Mouse (Mus musculus): ENCODE results near the gene Cldn9. TPM values are rescaled to one million over a fixed set of nuclear protein-coding genes. Genes with fewer than 3 reads are reported as not detected.

The Cldn9 gene
- 8.7 and 15.5 TPM in 2 replicates for polyA plus RNA-seq (2014; fragmentation: Nextera tagmentation; extraction: Ambion mirVana)

DNA sequence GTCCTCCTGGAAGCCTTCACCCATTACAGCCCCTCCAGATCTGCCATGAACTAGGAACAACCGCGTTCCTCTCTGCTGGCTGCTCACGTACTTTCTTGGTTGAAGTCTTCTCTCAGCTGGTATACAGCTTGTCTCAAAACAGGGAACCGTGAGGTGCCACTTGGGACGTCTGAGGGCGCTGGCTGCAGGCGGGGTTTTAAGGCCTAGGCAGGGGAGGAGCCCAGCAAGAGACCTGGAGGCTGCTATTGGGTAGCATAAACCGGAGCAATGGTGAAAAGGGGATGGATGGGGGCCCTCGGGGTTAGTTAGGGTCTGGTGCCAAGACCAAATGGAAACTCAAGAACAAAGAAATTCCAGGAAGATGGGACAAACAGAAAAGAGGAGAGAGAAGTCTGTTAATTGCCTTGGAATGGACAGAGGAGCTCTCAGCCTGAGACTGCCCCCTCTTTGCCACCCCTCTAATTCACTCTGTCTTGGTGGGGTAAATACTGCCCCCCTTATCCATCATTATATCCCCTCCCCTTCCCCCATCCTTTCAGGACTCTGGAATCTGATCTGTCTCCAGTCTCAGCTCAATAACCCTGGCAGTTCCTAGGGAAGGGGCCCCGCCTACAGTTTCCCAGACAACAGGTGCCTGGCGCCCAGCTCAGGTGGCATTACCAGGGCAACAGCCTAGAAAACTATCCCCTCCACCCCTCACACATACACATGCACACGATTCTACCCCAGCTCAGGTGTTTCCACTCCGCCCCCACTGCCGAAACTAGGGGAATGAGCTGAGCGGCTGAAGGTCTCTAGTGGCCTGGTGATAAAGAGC lies at the start of gene Cldn9:
Cldn9 (minus strand) TSS at position 171 of the 817 bp plus-strand sequence.
- no peak within 1 kb of the TSS; the same call in 1 of the 2 replicates for H3K9ac ChIP-seq (replicated peaks; ENCODE audit: low read length)
- no peak within 1 kb of the TSS; the same call in 1 of the 2 replicates for H3K27ac ChIP-seq (replicated peaks; ENCODE audit: low read depth, low read length)
- ATAC-seq (replicated peaks; ENCODE audit: insufficient number of reproducible peaks, low FRiP score, low TSS enrichment, low read depth) (peak; percentile 79), DNase-seq (ENCODE audit: low spot score) (peak; percentile 41)
- peaks cover 46% of the 10 kb centered on the region for H3K27me3 ChIP-seq (ENCODE audit: control insufficient read depth, insufficient read depth, low read length)
- no peaks in the 10 kb centered on the region; the same call in 1 of the 2 replicates for H3K4me1 ChIP-seq (ENCODE audit: control insufficient read depth, insufficient read depth, low read length)
- peak within 1 kb of the TSS; percentile 18 for H3K4me3 ChIP-seq (ENCODE audit: low read depth, low read length)
- 12% methylated on average over 15 of the region's 15 CpGs for WGBS
- no peak within 1 kb of the TSS; the same call in 1 of the 2 replicates for H3K4me2 ChIP-seq (ENCODE audit: low read depth, low read length)
- H3K9me3 ChIP-seq (replicated peaks; ENCODE audit: control insufficient read depth, low read length) = no peaks in the 10 kb centered on the region
- no peaks in the 10 kb centered on the region for H3K36me3 ChIP-seq (replicated peaks; ENCODE audit: control insufficient read depth, insufficient read depth, low read depth, low read length)

DNA sequence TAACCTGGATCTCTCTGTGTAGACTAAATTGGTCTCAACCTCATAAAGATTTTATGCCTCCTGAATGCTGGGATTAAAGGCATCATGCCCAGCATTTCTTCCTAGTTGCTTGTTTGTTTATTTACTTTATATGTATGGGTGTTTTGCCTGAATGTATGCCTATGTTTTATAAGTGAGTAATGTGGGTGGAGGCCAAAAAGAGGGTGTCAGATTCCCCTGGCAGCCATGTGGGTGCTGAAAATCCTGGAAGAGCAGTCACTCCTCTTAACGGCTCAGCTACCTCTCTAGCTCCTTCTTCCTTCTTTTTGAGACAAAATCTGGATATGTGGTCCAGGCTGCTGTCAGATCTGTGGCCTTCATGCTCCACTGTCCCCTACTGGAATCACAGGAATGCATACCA lies 46.6 kb upstream of the Cldn9 start:
- H3K27me3 ChIP-seq (ENCODE audit: control insufficient read depth, insufficient read depth, low read length) = no peaks in the 10 kb centered on the region; the same call in 1 of the 2 replicates
- no peak overlapping the region for H3K27ac ChIP-seq (replicated peaks; ENCODE audit: low read depth, low read length)
- WGBS = 55% methylated on average over 1 of the region's 1 CpGs
- ATAC-seq (replicated peaks; ENCODE audit: insufficient number of reproducible peaks, low FRiP score, low TSS enrichment, low read depth) (no peak), DNase-seq (ENCODE audit: low spot score) (no peak)
- no peak overlapping the region for H3K4me3 ChIP-seq (ENCODE audit: low read depth, low read length)
- H3K9ac ChIP-seq (replicated peaks; ENCODE audit: low read length) = no peak overlapping the region
- H3K36me3 ChIP-seq (replicated peaks; ENCODE audit: control insufficient read depth, insufficient read depth, low read depth, low read length) = no peaks in the 10 kb centered on the region
- H3K4me2 ChIP-seq (ENCODE audit: low read depth, low read length) = no peak overlapping the region
- no peaks in the 10 kb centered on the region for H3K9me3 ChIP-seq (replicated peaks; ENCODE audit: control insufficient read depth, low read length)
- no peaks in the 10 kb centered on the region for H3K4me1 ChIP-seq (ENCODE audit: control insufficient read depth, insufficient read depth, low read length)

DNA sequence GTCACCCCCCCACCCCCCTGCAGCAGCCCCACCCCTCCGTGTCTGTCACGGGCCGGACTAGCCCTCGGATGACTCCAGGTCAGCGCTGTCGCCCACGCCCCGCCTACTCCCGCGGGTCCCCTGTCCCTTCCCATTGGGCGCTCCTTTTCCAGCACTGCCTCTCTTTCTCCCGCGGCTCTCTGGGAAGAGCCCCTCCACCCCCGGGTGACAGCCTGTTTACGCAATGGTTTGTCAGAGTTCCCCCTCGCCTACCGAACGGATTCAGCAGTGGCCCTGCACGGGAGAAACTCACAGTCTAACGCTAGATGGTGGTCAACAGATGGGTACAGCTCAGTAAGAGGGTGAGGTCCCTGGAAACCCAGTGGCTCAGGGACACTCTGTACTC lies 42.9 kb upstream of the Cldn9 start:
- peak; percentile 82 for ATAC-seq (replicated peaks; ENCODE audit: insufficient number of reproducible peaks, low FRiP score, low TSS enrichment, low read depth)
- H3K9ac ChIP-seq (replicated peaks; ENCODE audit: low read length) = peak overlapping the region; percentile 79
- H3K9me3 ChIP-seq (replicated peaks; ENCODE audit: control insufficient read depth, low read length) = no peaks in the 10 kb centered on the region
- H3K27me3 ChIP-seq (ENCODE audit: control insufficient read depth, insufficient read depth, low read length) = no peaks in the 10 kb centered on the region
- peak overlapping the region; percentile 88 for H3K4me3 ChIP-seq (ENCODE audit: low read depth, low read length)
- peak; percentile 80 for DNase-seq (ENCODE audit: low spot score)
- under 1% methylated on average over 20 of the region's 20 CpGs for WGBS
- peak overlapping the region; percentile 70 for H3K27ac ChIP-seq (replicated peaks; ENCODE audit: low read depth, low read length)
- H3K36me3 ChIP-seq (replicated peaks; ENCODE audit: control insufficient read depth, insufficient read depth, low read depth, low read length) = no peaks in the 10 kb centered on the region
- peak overlapping the region; percentile 83 for H3K4me2 ChIP-seq (ENCODE audit: low read depth, low read length)
- H3K4me1 ChIP-seq (ENCODE audit: control insufficient read depth, insufficient read depth, low read length) = no peaks in the 10 kb centered on the region

DNA sequence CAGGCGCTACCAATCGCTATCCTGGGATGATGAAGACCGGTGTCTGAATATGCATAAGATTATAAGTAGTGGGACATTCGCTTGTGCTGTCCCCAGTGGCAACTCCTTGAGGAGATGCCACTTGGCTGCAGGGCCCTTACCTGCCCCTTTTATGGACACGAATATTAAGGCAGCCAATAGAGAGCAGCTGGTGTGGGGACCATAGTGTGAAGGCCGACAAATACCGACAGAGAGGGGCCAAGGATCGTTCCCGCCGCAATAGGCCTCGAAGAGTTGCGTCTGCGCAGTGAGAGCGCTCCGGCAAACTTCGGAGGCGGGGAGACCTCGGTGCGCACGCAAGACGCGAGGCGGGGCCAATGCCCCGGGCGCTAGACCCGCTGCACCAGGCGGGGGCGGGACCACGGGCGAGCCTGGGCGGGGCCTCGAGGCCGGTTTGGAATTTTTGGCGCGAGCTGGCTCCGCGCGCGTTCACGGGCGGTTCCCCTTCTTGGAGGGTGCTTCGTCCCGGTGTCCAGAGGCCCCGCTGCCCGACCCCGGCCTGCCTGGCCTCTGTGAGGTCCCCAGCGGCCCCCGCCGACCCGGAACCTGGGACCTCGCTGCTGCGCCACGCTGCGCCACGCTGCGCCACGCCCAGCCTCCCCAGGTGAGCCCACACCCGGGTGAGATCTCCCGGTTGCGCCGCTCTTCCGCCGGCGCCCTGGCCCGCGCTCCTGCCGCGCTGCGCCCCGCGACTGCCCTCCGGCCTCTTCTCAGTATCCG lies 42.4 kb upstream of the Cldn9 start, which contains the start of gene Pkmyt1:
Pkmyt1 (plus strand) TSS at position 338 of the 759 bp plus-strand sequence.
- ATAC-seq (replicated peaks; ENCODE audit: insufficient number of reproducible peaks, low FRiP score, low TSS enrichment, low read depth) = peak; percentile 89
- Histone ChIP-seq H3K4me2 (ENCODE audit: low read depth, low read length) (peak within 1 kb of the TSS; percentile 83), H3K9ac (replicated peaks; ENCODE audit: low read length) (peak within 1 kb of the TSS; percentile 79), H3K27me3 (ENCODE audit: control insufficient read depth, insufficient read depth, low read length) (no peaks in the 10 kb centered on the region), H3K27ac (replicated peaks; ENCODE audit: low read depth, low read length) (peak within 1 kb of the TSS; percentile 70), H3K4me3 (ENCODE audit: low read depth, low read length) (peak within 1 kb of the TSS; percentile 88), H3K4me1 (ENCODE audit: control insufficient read depth, insufficient read depth, low read length) (no peaks in the 10 kb centered on the region), H3K9me3 (replicated peaks; ENCODE audit: control insufficient read depth, low read length) (no peaks in the 10 kb centered on the region), H3K36me3 (replicated peaks; ENCODE audit: control insufficient read depth, insufficient read depth, low read depth, low read length) (no peaks in the 10 kb centered on the region)
- WGBS = 2% methylated on average over 56 of the region's 73 CpGs
- peak; percentile 98 for DNase-seq (ENCODE audit: low spot score)

DNA sequence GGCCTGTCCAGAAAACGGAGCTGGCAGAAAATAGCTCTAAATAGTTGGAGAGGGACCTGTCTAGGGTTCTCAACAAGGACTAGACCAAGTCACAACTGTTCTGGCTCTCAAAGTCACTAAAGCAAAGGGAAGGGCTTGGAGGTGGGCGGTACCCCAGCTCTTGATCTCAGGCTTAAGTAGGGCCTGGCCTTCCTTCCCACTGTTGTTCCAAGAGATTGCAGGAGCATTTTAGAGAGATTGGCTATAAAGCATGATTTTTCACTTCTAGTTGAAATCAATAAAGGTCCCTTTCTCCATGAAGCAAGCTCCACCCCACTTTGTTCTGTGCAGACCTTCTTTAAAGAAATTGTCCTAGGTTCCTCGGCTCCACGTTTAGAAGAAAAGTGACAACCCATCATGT lies 41.7 kb upstream of the Cldn9 start:
- H3K27me3 ChIP-seq (ENCODE audit: control insufficient read depth, insufficient read depth, low read length) = no peaks in the 10 kb centered on the region
- peak overlapping the region; percentile 88; the same call in 1 of the 2 replicates for H3K4me3 ChIP-seq (ENCODE audit: low read depth, low read length)
- peak overlapping the region; percentile 83 for H3K4me2 ChIP-seq (ENCODE audit: low read depth, low read length)
- H3K9ac ChIP-seq (replicated peaks; ENCODE audit: low read length) = peak overlapping the region; percentile 46
- no peak for DNase-seq (ENCODE audit: low spot score)
- WGBS = 61% methylated on average over 4 of the region's 4 CpGs
- H3K4me1 ChIP-seq (ENCODE audit: control insufficient read depth, insufficient read depth, low read length) = no peaks in the 10 kb centered on the region
- H3K9me3 ChIP-seq (replicated peaks; ENCODE audit: control insufficient read depth, low read length) = no peaks in the 10 kb centered on the region
- ATAC-seq (replicated peaks; ENCODE audit: insufficient number of reproducible peaks, low FRiP score, low TSS enrichment, low read depth) = no peak
- no peaks in the 10 kb centered on the region for H3K36me3 ChIP-seq (replicated peaks; ENCODE audit: control insufficient read depth, insufficient read depth, low read depth, low read length)
- no peak overlapping the region for H3K27ac ChIP-seq (replicated peaks; ENCODE audit: low read depth, low read length)

DNA sequence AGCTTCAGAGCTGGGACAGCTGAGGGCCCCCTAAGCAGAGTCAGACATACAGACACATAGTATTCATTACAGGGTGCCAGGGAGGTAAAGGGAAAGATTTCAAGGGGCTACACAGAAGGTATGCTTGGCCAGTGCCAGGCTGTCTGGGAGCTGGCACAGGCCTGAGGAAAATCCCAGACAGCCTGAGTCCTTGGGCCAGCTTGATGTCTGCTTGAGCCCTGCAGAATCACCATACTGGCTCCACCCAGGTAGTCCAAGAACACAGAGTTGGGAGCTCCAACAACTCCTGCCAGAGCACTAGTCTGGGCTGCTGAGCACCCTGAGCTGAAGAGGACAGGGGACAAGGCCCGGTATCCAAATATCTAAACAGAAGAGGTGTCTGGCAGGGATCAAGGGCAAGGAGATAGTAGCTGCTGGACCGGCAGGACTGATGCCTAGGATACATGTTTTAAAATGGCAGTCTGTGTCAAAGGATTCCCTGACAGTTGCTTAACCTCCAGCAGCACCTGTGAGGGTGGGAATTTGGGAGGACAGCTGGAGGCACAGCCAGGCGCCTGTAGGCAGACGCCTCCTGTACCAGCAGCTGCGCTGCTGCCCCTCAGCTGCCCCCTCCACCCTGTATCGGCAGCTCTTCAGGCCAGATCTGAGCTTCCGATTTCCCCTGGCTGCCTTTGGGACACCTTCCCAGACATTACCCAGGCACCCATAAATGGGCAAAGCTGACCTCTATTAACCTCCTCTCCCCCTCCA lies 38.7 kb upstream of the Cldn9 start, which contains the start of gene 1520401A03Rik:
1520401A03Rik (minus strand) TSS at position 408 of the 750 bp plus-strand sequence.
- Histone ChIP-seq H3K27ac (replicated peaks; ENCODE audit: low read depth, low read length) (no peak within 1 kb of the TSS), H3K9me3 (replicated peaks; ENCODE audit: control insufficient read depth, low read length) (no peaks in the 10 kb centered on the region), H3K36me3 (replicated peaks; ENCODE audit: control insufficient read depth, insufficient read depth, low read depth, low read length) (no peaks in the 10 kb centered on the region), H3K4me3 (ENCODE audit: low read depth, low read length) (no peak within 1 kb of the TSS), H3K9ac (replicated peaks; ENCODE audit: low read length) (no peak within 1 kb of the TSS), H3K4me2 (ENCODE audit: low read depth, low read length) (no peak within 1 kb of the TSS), H3K27me3 (ENCODE audit: control insufficient read depth, insufficient read depth, low read length) (no peaks in the 10 kb centered on the region), H3K4me1 (ENCODE audit: control insufficient read depth, insufficient read depth, low read length) (no peaks in the 10 kb centered on the region)
- DNase-seq (ENCODE audit: low spot score) (no peak), ATAC-seq (replicated peaks; ENCODE audit: insufficient number of reproducible peaks, low FRiP score, low TSS enrichment, low read depth) (no peak)
- 69% methylated on average over 7 of the region's 7 CpGs for WGBS

DNA sequence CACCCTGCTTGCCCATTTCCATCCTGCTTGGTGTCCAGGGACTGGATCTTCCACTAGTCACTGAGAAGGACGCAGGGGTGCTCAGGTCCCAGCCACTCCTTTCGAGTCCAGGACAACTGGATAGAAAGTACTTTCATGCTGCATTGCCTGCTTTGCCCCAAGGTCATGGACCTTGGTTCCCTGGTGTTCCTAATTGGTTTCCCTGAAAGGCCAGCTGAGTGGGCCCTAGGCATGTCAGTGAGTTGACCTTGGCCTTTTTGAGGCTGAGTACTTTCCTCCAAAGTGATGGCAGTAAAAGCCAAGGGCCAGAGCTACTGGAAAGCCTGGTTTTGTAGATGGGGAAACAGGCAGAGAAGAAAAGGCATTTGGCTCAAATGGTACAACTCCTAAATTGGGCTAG lies 38.1 kb upstream of the Cldn9 start:
- WGBS = 67% methylated on average over 2 of the region's 2 CpGs
- Histone ChIP-seq H3K9ac (replicated peaks; ENCODE audit: low read length) (no peak overlapping the region), H3K27ac (replicated peaks; ENCODE audit: low read depth, low read length) (no peak overlapping the region), H3K27me3 (ENCODE audit: control insufficient read depth, insufficient read depth, low read length) (no peaks in the 10 kb centered on the region), H3K9me3 (replicated peaks; ENCODE audit: control insufficient read depth, low read length) (no peaks in the 10 kb centered on the region), H3K4me1 (ENCODE audit: control insufficient read depth, insufficient read depth, low read length) (no peaks in the 10 kb centered on the region), H3K4me3 (ENCODE audit: low read depth, low read length) (no peak overlapping the region), H3K36me3 (replicated peaks; ENCODE audit: control insufficient read depth, insufficient read depth, low read depth, low read length) (no peaks in the 10 kb centered on the region), H3K4me2 (ENCODE audit: low read depth, low read length) (no peak overlapping the region)
- ATAC-seq (replicated peaks; ENCODE audit: insufficient number of reproducible peaks, low FRiP score, low TSS enrichment, low read depth) (no peak), DNase-seq (ENCODE audit: low spot score) (no peak)
